Mouse (Mus musculus) gastrocnemius, postnatal 25 days (tissue): ENCODE measurements around the gene Mlycd. TPM values are rescaled to one million over a fixed set of nuclear protein-coding genes. Genes with fewer than 3 reads are reported as not detected.

Source experiments
- DNase-seq: peaks from one replicate; pipeline ENCODE4 v3.0.0; 2022
- total RNA-seq, 2 experiments: library from RNA; stranded (reverse); gene quantifications; 1 replicate in 1 of 2; 2 replicates in 1 of 2; pipeline ENCODE4 v1.2.3; 2021

Gene Mlycd
- total RNA-seq, 2 experiments from 2014 or later = 76.5 to 78.1 TPM

DNA sequence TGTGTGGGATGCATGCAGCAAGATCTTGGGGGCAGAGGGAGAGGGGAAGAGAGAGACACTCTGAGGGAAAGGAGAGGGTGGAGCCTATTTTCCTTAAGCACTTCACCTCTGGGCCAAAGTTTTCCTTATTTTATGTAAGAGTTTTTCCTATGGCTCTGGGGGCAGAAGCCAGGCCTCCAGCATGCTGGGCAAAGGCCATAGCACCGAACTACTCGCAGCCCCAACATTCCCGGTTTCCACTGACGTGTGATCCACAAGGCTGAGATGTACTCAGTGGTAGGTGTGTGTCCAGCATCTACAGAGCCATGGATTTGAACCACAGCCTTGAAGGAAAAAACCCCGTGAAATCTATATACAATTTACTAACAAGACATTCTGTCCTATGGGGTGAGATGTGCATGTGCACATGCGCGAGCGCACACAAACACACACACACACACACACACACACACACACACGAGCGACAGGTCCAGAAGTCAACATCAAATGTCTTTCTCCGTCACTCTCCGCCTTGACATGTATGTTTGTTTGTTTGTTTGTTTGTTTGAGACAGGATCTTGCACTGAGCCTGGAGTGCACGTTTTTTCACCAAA, 39.0 kb downstream of the Mlycd start, which contains the start of gene Osgin1:
Gene Osgin1, plus strand, starts transcription at position 543 of the 593 bp plus-strand sequence.
- no peak for DNase-seq

DNA sequence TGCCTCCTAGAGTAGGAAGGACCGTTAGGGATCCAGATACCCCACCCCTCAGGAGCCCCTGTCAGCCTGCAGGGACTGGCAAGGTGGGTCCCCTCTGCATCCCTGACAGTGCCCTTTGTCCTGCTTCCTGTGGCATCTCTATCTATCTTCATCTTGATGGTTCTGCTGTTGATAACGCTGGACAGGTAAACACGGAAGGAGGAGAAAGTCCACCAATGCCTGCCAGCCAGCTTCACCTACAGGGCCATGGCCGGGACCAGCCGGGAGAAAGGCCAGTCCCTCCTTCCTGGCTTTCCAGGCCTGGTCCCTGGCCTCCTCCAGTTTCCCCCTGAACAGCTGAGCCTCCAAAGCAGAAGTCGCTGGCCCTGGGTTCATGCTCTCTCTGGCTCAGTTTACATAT, 39.9 kb downstream of the Mlycd start:
- no peak for DNase-seq

DNA sequence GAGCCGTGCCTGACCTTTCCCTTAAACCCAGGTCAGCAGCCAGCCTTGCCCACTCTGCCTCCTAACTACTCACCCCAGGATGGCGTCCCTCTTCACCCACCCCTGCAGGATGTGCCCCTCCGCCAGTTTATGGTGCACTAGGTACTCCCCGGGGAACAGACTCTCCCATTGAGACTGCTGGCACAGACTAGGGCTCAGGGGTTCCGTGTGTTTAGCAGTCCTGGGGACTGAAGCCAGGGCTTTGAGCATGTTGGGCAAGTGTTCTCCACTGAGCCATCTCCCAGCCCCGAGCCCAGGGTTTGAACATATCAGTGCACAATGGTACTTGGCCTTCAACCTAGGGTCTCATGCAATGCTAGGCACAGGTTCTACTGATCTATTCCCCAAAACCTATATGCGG, 40.8 kb downstream of the Mlycd start:
- DNase-seq = no peak

DNA sequence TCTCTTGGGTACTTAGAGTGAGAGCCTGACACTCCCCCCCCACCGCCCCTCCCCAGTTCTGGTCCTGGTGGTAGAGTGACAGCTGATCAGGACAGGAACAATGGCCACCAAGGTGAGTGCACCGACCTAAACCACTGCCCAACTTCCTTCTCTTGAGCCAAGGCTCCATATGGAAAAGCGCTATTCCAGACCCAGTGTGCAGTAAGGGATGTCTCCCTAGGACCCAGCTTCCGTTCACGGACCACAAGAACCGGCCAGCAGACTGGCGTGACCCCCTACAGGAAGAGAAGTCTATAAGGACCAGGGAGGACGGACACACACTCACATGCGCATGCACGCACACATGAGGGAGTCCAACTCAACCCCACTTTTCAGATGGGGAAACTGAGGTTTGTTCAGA, 41.7 kb downstream of the Mlycd start:
- no peak for DNase-seq

DNA sequence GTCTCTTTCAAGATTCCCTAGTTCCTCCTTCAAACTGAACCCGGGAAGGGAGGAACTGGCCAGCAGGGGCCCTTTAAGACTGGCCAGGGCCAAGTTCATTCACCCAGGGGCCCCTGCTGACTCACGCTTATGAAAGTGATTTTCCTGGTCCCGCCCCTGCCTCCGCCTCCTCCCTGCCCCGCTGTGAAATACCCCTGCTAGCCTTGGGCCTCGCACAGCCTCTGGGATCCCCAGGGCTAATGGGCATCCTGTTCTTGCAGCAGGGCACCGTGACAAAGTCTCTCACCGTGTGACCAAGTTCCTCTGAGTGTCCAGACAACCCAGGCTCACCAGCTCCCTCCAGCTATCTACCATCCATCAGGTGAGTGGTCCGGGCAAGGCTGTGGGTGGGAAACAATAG, 42.3 kb downstream of the Mlycd start:
- DNase-seq = peak; percentile 90

DNA sequence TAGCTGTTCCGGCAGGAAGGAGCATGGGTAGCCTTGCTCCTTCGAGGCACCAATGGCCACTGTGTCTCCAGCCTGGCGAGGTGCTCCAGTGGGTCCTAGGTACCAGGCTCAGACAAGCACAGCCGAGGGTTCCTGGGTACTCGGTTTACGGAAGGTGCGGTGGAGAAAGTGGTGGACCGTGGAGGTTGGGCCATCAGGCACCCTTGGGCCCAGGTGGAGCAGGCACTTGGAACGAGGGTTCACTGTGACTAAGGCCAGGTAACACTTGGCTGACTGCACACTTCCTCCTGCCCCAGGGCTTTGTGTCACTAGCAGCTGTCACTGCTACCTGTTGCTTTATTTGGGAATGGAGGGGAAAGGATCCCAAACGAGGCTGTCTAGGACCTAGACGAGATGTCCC, 42.8 kb downstream of the Mlycd start:
- DNase-seq = no peak

DNA sequence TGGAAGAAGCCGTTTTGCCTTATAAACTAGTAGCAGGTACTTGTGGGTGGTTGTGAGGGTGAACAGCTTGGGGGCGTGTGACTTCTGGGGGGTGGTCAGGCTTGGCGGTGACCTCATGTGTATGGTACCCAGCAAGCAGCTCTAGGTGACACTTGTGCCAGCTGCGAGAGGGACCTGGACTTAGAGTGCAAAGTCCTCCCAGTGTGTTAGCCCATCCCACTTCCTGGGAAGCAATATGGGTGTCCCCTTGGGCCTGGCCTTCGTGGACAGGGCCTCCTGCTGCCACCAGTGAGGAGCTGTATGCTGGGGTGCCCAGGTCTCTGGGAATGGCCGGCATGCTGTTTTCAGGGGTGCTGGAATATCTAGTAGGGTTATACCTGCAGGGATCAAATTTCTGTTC, 44.2 kb downstream of the Mlycd start:
- DNase-seq = no peak

GRCm38 (mm10) chr8:119439424-119439823, 44.7 kb downstream of the Mlycd start:
- DNase-seq = no peak

- DNase-seq = no peak
Measured at GRCm38 (mm10) chr8:119439893-119440249, 45.2 kb downstream of the Mlycd start.

DNA sequence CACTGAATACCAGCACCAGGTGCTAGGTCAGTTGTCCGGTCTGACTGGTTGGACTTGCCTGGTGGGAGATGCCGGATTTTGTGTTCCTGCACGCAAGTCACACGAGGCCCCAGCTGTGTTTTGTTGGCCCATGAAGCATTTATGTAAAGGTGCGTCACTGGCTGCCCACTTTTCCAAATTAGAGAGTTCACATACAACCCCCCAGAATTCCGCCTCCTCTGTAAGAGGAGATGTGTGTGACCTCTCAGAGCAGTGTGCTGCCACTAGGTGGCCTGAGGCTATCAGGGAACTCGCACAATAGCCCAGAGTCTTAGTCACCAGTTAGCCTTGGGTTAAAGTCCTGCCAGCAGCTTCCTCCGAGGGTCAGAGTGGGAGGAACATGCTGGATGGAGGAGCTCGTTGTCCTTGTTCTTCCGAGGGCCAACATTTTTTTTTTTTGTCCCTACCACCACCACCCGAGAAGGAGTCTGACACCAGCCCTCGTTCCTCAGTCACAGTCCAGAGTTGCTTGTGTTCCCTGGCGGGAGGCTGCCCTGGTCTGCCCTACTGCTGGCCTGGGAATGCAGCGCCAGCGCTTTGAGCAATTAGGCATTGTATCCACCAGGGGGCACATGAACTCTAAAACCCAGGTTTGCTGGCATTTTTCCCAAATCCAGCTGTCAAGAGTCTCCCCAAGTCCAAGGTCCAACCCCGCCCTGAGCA, 45.7 kb downstream of the Mlycd start:
- DNase-seq = peak; percentile 81

- no peak for DNase-seq
Measured at GRCm38 (mm10) chr8:119440952-119441270, 46.2 kb downstream of the Mlycd start.

DNA sequence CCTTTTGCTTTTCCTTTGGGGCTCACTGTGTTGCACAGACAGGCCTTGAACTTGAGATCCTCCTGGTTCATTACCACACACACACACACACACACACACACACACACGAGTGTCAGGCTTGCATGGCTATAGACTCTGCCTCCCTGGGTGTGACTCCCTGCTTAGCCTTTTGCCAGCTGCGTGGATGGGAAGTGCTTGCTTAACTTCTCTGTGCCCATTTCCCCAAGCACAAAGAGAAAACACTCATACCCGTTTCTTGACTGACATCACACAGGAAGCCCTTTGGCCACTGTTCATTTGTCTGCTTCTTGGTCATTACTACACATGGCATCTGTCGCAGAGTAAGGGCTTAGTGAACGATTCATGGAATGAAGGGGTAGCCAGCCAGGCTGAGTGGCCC, 47.3 kb downstream of the Mlycd start:
- no peak for DNase-seq

- DNase-seq = no peak
Measured at GRCm38 (mm10) chr8:119442970-119443369, 48.3 kb downstream of the Mlycd start.

GRCm38 (mm10) chr8:119446211-119446989, 51.7 kb downstream of the Mlycd start, which contains the start of gene Necab2:
TSS of gene Necab2 (plus strand) at chr8:119446719.
- DNase-seq = peak; percentile 66

GRCm38 (mm10) chr8:119446990-119447780, 52.5 kb downstream of the Mlycd start:
- no peak for DNase-seq

DNA sequence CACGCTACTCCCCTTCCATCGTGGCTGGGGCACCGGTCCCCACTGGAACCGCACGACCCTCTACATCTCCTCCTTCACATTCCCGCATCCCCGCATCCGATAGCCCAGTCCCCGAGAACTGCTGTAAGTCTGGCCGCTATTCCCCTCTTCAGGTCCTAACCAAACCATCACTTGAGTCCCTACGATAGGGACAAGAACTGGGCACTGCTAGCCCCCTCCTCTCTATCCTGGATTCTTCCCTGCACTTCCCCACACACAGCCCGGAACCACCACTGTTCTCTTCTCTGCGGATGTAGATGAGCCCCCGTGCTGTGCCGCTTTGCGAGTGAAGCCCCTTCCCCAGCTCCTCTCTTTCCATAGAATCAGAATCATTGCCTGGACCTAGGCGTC, 53.1 kb downstream of the Mlycd start:
- no peak for DNase-seq

DNA sequence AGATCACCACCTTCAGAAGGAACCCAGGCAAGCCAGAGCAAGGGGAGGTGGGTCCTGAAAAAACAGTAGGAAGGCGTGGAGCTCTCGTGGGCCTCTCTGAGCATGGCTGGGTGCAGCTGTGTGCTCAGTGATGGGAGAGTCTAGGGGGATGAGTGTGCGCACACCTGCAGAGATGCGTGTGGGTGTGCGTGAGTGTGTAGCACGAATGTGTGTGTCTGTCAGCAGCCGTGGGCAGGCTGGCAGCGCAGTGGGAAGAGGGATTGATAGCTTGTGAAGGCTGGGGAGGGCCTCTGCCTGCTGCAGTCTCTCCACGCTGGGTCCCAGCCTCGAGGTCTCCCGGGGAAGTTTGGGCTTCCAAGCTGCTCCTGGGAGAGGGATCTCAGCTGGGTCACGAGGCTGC, 54.9 kb downstream of the Mlycd start:
- DNase-seq = no peak

GRCm38 (mm10) chr8:119451131-119451530, 56.5 kb downstream of the Mlycd start:
- no peak for DNase-seq

DNA sequence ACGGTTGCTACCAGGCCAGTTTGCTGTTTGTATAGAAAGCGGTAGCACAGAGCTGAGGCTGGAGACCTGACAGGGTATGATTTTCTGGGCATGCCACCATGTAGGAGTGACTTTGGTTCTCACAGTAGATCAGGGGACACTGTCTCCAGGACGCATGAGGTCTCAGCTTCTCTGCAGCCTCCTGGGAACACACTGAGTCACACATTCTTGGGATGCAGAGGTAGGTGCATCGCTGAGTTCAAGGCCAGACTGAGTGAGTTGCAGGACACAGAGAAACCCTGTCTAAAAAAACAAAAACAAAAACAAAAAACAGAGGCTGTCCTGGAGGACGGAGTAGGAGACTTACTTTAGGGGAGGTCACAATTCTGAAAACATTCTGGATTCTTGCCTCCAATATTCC, 58.2 kb downstream of the Mlycd start:
- DNase-seq = no peak

- DNase-seq = no peak
Measured at GRCm38 (mm10) chr8:119456045-119456444, 61.4 kb downstream of the Mlycd start.

DNA sequence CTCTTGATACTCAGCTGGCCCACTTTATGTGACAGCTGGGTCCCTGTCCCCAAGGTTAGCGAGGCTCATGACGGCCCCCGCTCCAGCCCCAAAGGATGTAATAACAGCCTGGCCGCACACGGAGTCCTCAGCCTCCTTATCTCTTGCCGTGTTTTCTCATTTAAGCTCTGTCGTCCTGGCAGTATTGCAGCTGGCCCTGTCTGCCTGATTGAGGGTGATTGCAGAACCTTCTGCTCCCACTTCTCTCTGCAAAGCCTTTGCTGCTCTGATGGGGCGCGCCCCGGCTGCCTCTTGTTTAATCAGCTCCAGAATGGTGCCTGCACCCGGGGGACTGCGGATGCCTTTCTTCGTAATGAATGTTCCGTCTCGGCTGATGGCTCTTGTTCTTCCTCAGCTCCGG, 65.0 kb downstream of the Mlycd start:
- no peak for DNase-seq
